Mouse (Mus musculus) cerebellum, postnatal 25 days (tissue): ENCODE measurements at regions not wholly inside any gene's neighbourhood (a gene's known extent, or its start where the extent isn't known, plus 50 kb on each side); places are given as distances from the start of the nearest gene placed in this dataset.

Source experiments
- DNase-seq, 2 experiments: peaks; one replicate each; pipeline ENCODE4 v3.0.0; 2021; ENCODE audit warnings: mixed read lengths in 2 of 2

DNA sequence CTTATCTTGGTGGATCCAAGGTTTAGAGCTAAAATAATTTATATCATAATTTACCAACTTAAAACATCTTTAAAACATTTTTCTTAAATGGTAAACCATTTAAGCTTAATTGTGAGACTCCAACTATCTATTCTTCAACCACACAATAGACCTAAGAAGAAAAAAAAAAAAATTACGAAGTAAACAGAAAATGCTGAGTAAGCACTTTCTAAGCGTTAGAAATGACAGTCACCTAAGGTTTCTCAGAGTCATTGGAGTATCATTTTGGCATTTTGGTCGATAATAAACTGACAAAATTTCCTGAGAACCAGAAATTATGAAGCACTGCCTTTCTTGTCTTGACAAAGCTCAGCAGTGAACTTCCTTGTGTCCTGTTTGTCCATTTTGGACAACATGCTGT, 1323.7 kb upstream of the Pcdh7 start:
- no peak for DNase-seq

DNA sequence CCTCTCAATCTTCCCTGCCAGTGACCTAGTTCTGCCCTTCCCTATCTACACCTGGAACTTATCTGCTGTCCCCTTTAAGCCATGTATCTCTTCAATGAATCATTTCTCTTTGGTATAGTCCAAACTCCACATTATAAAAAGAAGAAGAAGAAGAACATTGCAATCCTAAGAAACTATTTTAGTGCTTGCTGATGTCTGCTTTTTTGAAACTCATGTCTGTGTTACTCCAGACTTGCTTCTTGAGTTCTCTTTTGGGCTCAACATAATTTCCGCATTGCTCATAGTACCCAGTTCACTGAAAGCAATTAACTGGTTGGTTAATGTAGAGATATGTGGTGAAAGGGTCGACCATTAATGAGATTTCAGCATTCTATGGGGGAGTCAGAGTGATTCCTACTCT, 1282.8 kb upstream of the Pcdh7 start:
- DNase-seq, result no peak

DNA sequence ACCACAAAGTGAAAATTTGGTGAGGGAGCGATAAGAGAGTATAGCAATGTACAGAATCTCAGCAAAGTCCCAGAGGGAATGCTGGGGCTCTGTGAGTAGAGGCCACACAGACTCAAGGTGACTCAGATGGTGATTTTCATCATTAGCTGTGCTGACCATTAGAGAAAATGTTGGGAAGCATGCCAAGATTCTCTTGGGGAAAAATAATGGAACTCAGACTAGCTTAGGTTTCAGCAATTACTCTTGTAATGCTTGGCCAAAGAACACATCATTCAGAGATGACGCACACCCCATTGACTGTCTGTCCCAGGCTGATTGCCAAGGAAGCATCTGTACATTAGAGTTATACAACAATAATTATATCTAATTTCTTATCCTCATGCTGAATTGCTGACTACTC, 1277.3 kb upstream of the Pcdh7 start:
- DNase-seq, result no peak

DNA sequence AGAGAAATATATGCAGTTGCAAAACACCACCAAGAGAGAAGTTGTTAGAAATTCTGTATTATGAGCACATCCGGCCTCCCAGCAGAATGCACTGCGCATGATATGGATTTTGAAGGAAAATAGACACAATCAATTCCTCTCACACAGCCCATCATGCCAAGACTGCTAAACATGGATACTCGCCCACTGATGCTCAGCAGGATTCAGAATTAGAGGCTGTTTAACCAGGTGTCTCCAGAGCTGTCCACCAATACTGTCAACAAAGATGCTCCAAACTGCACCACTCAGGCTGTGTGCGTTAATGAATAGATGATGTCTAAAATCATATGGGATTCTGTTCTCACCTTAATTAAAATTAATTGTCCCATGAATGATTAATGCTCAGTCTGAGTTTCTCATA, 1230.0 kb upstream of the Pcdh7 start:
- peak in 1 of 2 experiments; percentile 1 for DNase-seq
